Mouse (Mus musculus) testis, adult 2 months (tissue): Measurements from ENCODE around the gene Mxd3. TPM values are rescaled to one million over a fixed set of nuclear protein-coding genes. Genes with fewer than 3 reads are reported as not detected.
A peak's percentile ranks its signal among the peaks of the same experiment; 100 is the strongest.

Experiments used
- H3K27ac ChIP-seq: fragments of 200-500 bp; 2 replicates; pipeline ENCODE4 v1.5.1; 2012; ENCODE audit warnings: low read depth, low read length; ENCODE audit not compliant: control insufficient read depth, insufficient read depth
- H3K27me3 ChIP-seq: fragments of 200-500 bp; 2 replicates; pipeline ENCODE4 v1.6.1; 2012; ENCODE audit warnings: mild to moderate bottlenecking, low read length, moderate library complexity; ENCODE audit not compliant: control insufficient read depth, insufficient read depth
- H3K36me3 ChIP-seq: fragments of 200-500 bp; 2 replicates; pipeline ENCODE4 v1.6.1; 2012; ENCODE audit warnings: mild to moderate bottlenecking, low read length; ENCODE audit not compliant: control insufficient read depth, insufficient read depth
- H3K4me1 ChIP-seq: fragments of 200-500 bp; 2 replicates; pipeline ENCODE4 v1.6.1; 2012; ENCODE audit warnings: low read length; ENCODE audit not compliant: control insufficient read depth, insufficient read depth
- H3K4me3 ChIP-seq: fragments of 200-500 bp; 2 replicates; pipeline ENCODE4 v1.5.1; 2012; ENCODE audit warnings: low read depth, mild to moderate bottlenecking, low read length, moderate library complexity, mixed read lengths; ENCODE audit not compliant: control insufficient read depth
- CTCF ChIP-seq: fragments of 200-500 bp; IDR thresholded peaks from 2 replicates; pipeline ENCODE4 v1.5.1; 2012; ENCODE audit warnings: low read depth, mild to moderate bottlenecking, inconsistent platforms, low read length, moderate library complexity; ENCODE audit not compliant: control insufficient read depth, insufficient read depth, insufficient replicate concordance
- POLR2A ChIP-seq: fragments of 200-500 bp; IDR thresholded peaks from 2 replicates; pipeline ENCODE4 v1.6.1; 2012; ENCODE audit warnings: low read depth, mild to moderate bottlenecking, inconsistent platforms, low read length, moderate library complexity; ENCODE audit not compliant: control insufficient read depth
- polyA plus RNA-seq: library from polyadenylated mRNA; depleted of rRNA; stranded (reverse); fragments of >200 nt; gene quantifications from 2 replicates; pipeline ENCODE4 v1.2.3, GENCODE M21; 2012

Gene Mxd3
- polyA plus RNA-seq, 1 experiment = 2.4 TPM

DNA sequence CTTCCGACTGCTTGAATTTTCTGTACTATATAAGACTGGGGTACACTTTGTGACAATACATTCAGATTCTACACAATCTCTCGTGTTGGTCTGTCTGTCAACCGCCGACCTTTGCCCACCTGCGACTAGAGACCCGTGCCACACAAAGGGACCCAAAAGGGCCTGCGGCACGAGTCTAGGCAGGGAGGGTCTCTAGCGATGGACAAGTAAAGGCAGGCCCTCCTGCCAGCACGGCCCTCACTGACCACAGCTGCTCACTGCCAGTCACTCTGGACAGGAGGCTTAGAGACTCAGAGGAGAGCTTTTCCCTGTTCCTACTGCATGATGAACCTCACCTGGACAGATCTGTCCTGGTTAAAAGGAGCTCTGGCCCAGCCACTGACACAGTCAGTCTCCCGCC is 12.8 kb upstream of the Mxd3 start:
- Histone ChIP-seq H3K4me3 (no peak overlapping the region), H3K4me1 (no peaks in the 10 kb centered on the region), H3K27ac (no peak overlapping the region), H3K36me3 (no peaks in the 10 kb centered on the region), H3K27me3 (no peaks in the 10 kb centered on the region)
- TF ChIP-seq CTCF (no peak), POLR2A (no peak)

- H3K36me3 ChIP-seq = no peaks in the 10 kb centered on the region
- no peak for TF ChIP-seq POLR2A
- TF ChIP-seq CTCF = no peak
- no peak overlapping the region for H3K4me3 ChIP-seq
- no peaks in the 10 kb centered on the region for H3K27me3 ChIP-seq
- H3K4me1 ChIP-seq = no peaks in the 10 kb centered on the region
- no peak overlapping the region for H3K27ac ChIP-seq
Measured at GRCm38 (mm10) chr13:55339259-55339658, 9.6 kb upstream of the Mxd3 start.

DNA sequence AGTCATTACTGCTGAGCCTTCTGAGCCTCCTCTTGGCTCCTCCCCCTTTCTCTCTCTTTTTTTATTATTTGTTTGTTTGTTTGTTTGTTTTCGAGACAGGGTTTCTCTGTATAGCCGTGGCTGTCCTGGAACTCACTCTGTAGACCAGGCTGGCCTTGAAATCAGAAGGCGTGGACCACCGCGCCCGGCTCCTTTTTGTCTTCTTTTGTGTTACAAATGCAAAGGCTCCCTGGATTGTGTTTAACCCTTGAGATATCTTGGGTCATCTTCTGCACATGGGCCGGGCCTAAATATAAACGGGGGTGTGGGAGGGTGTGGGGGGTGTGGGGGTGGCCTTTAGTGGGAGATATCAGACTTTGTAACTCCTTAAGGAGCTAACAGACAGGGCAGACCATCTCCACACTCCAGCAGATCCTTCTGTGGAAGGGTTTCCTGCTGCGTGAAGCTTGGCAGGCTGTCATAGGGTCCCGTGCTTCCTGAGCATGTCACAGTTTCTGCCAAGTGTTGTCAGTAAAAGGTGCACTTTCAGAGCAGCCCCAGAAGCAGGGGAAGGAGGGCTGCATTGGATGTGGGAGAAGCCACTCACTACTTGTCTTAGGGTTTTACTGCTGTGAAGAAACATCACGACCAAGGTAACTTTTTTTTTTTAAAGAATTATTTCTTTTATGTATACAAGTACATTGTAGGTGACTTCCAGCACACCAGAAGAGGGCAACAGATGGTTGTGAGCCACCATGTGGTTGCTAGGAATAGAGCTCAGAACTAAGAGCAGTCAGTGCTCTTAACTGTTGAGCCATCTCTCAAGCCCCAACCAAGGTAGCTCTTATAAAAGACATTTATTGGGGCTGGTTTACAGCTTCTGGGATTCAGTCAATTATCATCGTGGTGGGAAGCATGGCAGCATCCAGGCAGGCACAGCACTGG is 8.8 kb upstream of the Mxd3 start:
- no peak for TF ChIP-seq POLR2A
- Histone ChIP-seq H3K27ac (no peak overlapping the region), H3K4me3 (no peak overlapping the region), H3K27me3 (no peaks in the 10 kb centered on the region), H3K4me1 (no peaks in the 10 kb centered on the region), H3K36me3 (no peaks in the 10 kb centered on the region)

DNA sequence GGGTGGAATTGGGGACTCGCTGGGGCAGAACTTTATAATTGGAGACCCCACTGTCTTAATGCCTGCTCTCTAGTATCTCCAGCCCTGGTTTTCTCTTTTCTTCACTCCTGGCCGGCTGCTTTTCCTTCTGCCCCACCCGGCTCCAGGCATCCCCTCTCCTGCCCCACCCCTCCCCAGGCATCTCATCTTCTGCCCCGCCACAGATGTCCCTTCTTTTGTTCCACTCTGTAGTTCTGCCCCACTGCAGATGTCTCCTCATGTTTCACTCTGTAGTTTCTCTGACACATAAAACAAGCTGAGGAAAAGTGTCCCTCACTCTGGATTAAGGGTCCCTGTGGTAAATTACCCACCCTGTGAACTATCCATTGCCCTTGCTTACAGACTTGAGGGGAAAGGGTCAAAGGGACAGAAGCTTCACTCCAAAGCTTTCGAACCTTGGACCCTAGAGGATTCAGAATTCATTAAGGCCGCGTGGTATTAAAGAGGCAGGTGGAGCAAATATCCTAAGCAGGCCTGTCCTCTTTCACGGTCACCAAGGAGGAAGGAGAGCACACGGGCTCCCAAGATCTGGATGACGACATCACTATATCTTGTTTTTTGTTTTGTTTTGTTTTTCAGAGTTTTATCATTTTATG is 7.8 kb upstream of the Mxd3 start:
- TF ChIP-seq CTCF = no peak
- TF ChIP-seq POLR2A = no peak
- H3K36me3 ChIP-seq = no peaks in the 10 kb centered on the region
- H3K4me1 ChIP-seq = no peaks in the 10 kb centered on the region
- H3K4me3 ChIP-seq = no peak overlapping the region
- H3K27me3 ChIP-seq = no peaks in the 10 kb centered on the region
- H3K27ac ChIP-seq = no peak overlapping the region

GRCm38 (mm10) chr13:55335701-55336100 is 6.1 kb upstream of the Mxd3 start:
- H3K36me3 ChIP-seq = no peaks in the 10 kb centered on the region
- no peaks in the 10 kb centered on the region for H3K27me3 ChIP-seq
- no peak overlapping the region for H3K27ac ChIP-seq
- no peak overlapping the region for H3K4me3 ChIP-seq
- peaks cover 2% of the 10 kb centered on the region for H3K4me1 ChIP-seq
- TF ChIP-seq POLR2A (no peak), CTCF (no peak)

DNA sequence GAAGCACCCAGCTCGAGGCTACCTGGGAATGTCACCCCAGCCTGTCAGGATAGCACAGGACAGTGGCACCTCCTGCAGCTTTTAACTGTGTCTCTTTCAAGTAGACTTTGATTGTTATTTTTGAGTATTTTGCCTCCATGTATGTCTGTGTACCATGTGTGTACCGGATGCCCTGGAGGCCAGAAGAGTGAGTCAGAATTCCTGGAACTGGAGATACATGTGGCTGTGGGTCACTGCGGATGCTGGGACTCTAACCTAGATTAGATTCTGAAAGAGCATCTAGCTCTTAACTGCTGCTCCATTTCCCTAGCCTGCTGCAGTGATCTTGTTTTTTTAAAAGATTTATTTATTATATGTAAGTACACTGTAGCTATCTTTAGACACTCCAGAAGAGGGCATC is 2.7 kb upstream of the Mxd3 start:
- no peak overlapping the region for H3K4me3 ChIP-seq
- no peaks in the 10 kb centered on the region for H3K36me3 ChIP-seq
- TF ChIP-seq CTCF (no peak), POLR2A (no peak)
- no peak overlapping the region for H3K27ac ChIP-seq
- peaks cover 14% of the 10 kb centered on the region for H3K4me1 ChIP-seq
- no peaks in the 10 kb centered on the region for H3K27me3 ChIP-seq

- H3K4me1 ChIP-seq = peaks cover 14% of the 10 kb centered on the region
- no peaks in the 10 kb centered on the region for H3K36me3 ChIP-seq
- H3K4me3 ChIP-seq = peak overlapping the region; percentile 88
- no peak; the same call in 1 of the 2 replicates for TF ChIP-seq CTCF
- TF ChIP-seq POLR2A = no peak
- H3K27ac ChIP-seq = no peak overlapping the region; the same call in 1 of the 2 replicates
- H3K27me3 ChIP-seq = no peaks in the 10 kb centered on the region
Measured at GRCm38 (mm10) chr13:55330567-55331400, 1.2 kb upstream of the Mxd3 start.
